Mouse (Mus musculus) liver, embryonic 16.5 days (tissue): ENCODE results near the gene Map2k6. TPM values are rescaled to one million over a fixed set of nuclear protein-coding genes. Genes with fewer than 3 reads are reported as not detected.
"Not testable (repeated sequence)": the region's sequence is repeated elsewhere in the genome, so short reads cannot be mapped to it uniquely, and the experiment has no call there.

Experiments
- ATAC-seq: fragments of 200-750 bp; cut with Nextera tagmentation; 2 replicates; pipeline ENCODE4 v1.8.0; 2017; ENCODE audit warnings: low read depth, mild to moderate bottlenecking, moderate number of reproducible peaks, moderate library complexity
- H3K27ac ChIP-seq: fragments of 300-500 bp; sonication (generic); 2 replicates; pipeline ENCODE4 v1.5.1; 2014; ENCODE audit warnings: mild to moderate bottlenecking, low read length
- H3K27me3 ChIP-seq: fragments of 300-500 bp; sonication (generic); 2 replicates; pipeline ENCODE4 v1.6.1; 2014; ENCODE audit warnings: low read depth, low read length, mixed read lengths; ENCODE audit not compliant: control insufficient read depth, insufficient read depth
- H3K36me3 ChIP-seq: fragments of 300-500 bp; sonication (generic); 2 replicates; pipeline ENCODE4 v1.6.1; 2014; ENCODE audit warnings: mild to moderate bottlenecking; ENCODE audit not compliant: control insufficient read depth, insufficient read depth
- H3K4me1 ChIP-seq: fragments of 300-500 bp; sonication (generic); 2 replicates; pipeline ENCODE4 v1.6.1; 2014; ENCODE audit warnings: low read depth, low read length, mixed read lengths; ENCODE audit not compliant: control insufficient read depth
- H3K4me2 ChIP-seq: fragments of 300-500 bp; sonication (generic); 2 replicates; pipeline ENCODE4 v1.6.1; 2014; ENCODE audit warnings: low read depth, low read length, mixed read lengths
- H3K4me3 ChIP-seq: fragments of 300-500 bp; sonication (generic); 2 replicates; pipeline ENCODE4 v1.5.1; 2014; ENCODE audit warnings: low read depth, mild to moderate bottlenecking, low read length
- H3K9ac ChIP-seq: fragments of 300-500 bp; sonication (generic); 2 replicates; pipeline ENCODE4 v1.6.1; 2014; ENCODE audit warnings: low read depth, low read length
- H3K9me3 ChIP-seq: fragments of 300-500 bp; sonication (generic); replicated peaks from 2 replicates; pipeline ENCODE4 v1.6.1; 2016; ENCODE audit warnings: low read length; ENCODE audit not compliant: control insufficient read depth
- WGBS: fragments of 180-500 bp; shearing (Covaris S2); extraction: QIAGEN DNeasy Blood & Tissue Kit; methylation state at CpG from one replicate; pipeline ENCODE4 v1.1.7; 2014; ENCODE audit not compliant: insufficient replicate concordance; 5-methylcytosine and 5-hydroxymethylcytosine counted together
- polyA plus RNA-seq: library from polyadenylated mRNA; unstranded; fragments of >200 nt; fragmentation: Nextera tagmentation; extraction: Ambion mirVana; gene quantifications from 2 replicates; pipeline ENCODE4 v1.2.1, GENCODE M21; 2015

Gene Map2k6
- 4.8 and 5.5 TPM in 2 replicates for polyA plus RNA-seq

- no peak within 1 kb of the TSS for H3K27ac ChIP-seq
- ATAC-seq: peak; percentile 90
- H3K4me2 ChIP-seq: peak within 1 kb of the TSS; percentile 68
- H3K27me3 ChIP-seq: no peaks in the 10 kb centered on the region
- no peaks in the 10 kb centered on the region for H3K9me3 ChIP-seq
- H3K4me3 ChIP-seq: peak within 1 kb of the TSS; percentile 58
- peaks cover 8% of the 10 kb centered on the region for H3K4me1 ChIP-seq
- peak within 1 kb of the TSS; percentile 35; the same call in 1 of the 2 replicates for H3K9ac ChIP-seq
- no peaks in the 10 kb centered on the region for H3K36me3 ChIP-seq
- 7% methylated on average over 20 of the region's 20 CpGs for WGBS
Measured at GRCm38 (mm10) chr11:110398553-110399239, at the start of gene Map2k6. Map2k6 (plus strand) TSS chr11:110399122.

- no peaks in the 10 kb centered on the region for H3K4me1 ChIP-seq
- H3K4me3 ChIP-seq: no peak overlapping the region
- no peaks in the 10 kb centered on the region for H3K36me3 ChIP-seq
- H3K27me3 ChIP-seq: no peaks in the 10 kb centered on the region
- H3K9me3 ChIP-seq: no peaks in the 10 kb centered on the region
- WGBS: 65% methylated on average over 9 of the region's 9 CpGs
- H3K4me2 ChIP-seq: no peak overlapping the region
- no peak overlapping the region for H3K9ac ChIP-seq
- no peak for ATAC-seq
- no peak overlapping the region for H3K27ac ChIP-seq
Measured at GRCm38 (mm10) chr11:110354261-110354660, 44.7 kb upstream of the Map2k6 start.

GRCm38 (mm10) chr11:110355131-110355530 is 43.8 kb upstream of the Map2k6 start:
- WGBS: 62% methylated on average over 9 of the region's 9 CpGs
- H3K27ac ChIP-seq, H3K36me3 ChIP-seq, H3K9me3 ChIP-seq, ATAC-seq, H3K4me3 ChIP-seq, H3K27me3 ChIP-seq, H3K4me1 ChIP-seq, H3K9ac ChIP-seq, H3K4me2 ChIP-seq: not testable (repeated sequence)

- no peak overlapping the region for H3K27ac ChIP-seq
- H3K27me3 ChIP-seq: no peaks in the 10 kb centered on the region
- WGBS: 54% methylated on average over 16 of the region's 16 CpGs
- no peaks in the 10 kb centered on the region for H3K9me3 ChIP-seq
- ATAC-seq: no peak
- H3K36me3 ChIP-seq: no peaks in the 10 kb centered on the region
- no peak overlapping the region for H3K4me3 ChIP-seq
- H3K4me1 ChIP-seq: no peaks in the 10 kb centered on the region
- H3K4me2 ChIP-seq: no peak overlapping the region
- H3K9ac ChIP-seq: no peak overlapping the region
Measured at GRCm38 (mm10) chr11:110357756-110358551, 41.0 kb upstream of the Map2k6 start.

- H3K9me3 ChIP-seq: no peaks in the 10 kb centered on the region
- 68% methylated on average over 3 of the region's 3 CpGs for WGBS
- H3K27ac ChIP-seq: no peak overlapping the region
- no peaks in the 10 kb centered on the region for H3K36me3 ChIP-seq
- no peak overlapping the region for H3K4me3 ChIP-seq
- H3K4me2 ChIP-seq: no peak overlapping the region
- H3K4me1 ChIP-seq: no peaks in the 10 kb centered on the region
- ATAC-seq: no peak
- H3K9ac ChIP-seq: no peak overlapping the region
- no peaks in the 10 kb centered on the region for H3K27me3 ChIP-seq
Measured at GRCm38 (mm10) chr11:110365016-110365415, 33.9 kb upstream of the Map2k6 start.

GRCm38 (mm10) chr11:110366902-110367301 is 32.0 kb upstream of the Map2k6 start:
- H3K9ac ChIP-seq: no peak overlapping the region
- no peaks in the 10 kb centered on the region for H3K27me3 ChIP-seq
- no peaks in the 10 kb centered on the region for H3K9me3 ChIP-seq
- no peak for ATAC-seq
- no peak overlapping the region for H3K4me2 ChIP-seq
- 53% methylated on average over 3 of the region's 3 CpGs for WGBS
- no peaks in the 10 kb centered on the region for H3K36me3 ChIP-seq
- H3K4me1 ChIP-seq: no peaks in the 10 kb centered on the region
- peak overlapping the region; percentile 52 for H3K27ac ChIP-seq
- H3K4me3 ChIP-seq: no peak overlapping the region

GRCm38 (mm10) chr11:110367638-110368037 is 31.3 kb upstream of the Map2k6 start:
- H3K9ac ChIP-seq: no peak overlapping the region
- H3K36me3 ChIP-seq: no peaks in the 10 kb centered on the region
- peak; percentile 85 for ATAC-seq
- H3K9me3 ChIP-seq: no peaks in the 10 kb centered on the region
- H3K27me3 ChIP-seq: no peaks in the 10 kb centered on the region
- 66% methylated on average over 13 of the region's 13 CpGs for WGBS
- no peak overlapping the region for H3K4me2 ChIP-seq
- H3K4me3 ChIP-seq: no peak overlapping the region
- H3K4me1 ChIP-seq: no peaks in the 10 kb centered on the region
- H3K27ac ChIP-seq: peak overlapping the region; percentile 52

GRCm38 (mm10) chr11:110369312-110370019 is 29.5 kb upstream of the Map2k6 start:
- Histone ChIP-seq H3K27me3 (no peaks in the 10 kb centered on the region), H3K9me3 (no peaks in the 10 kb centered on the region), H3K36me3 (no peaks in the 10 kb centered on the region), H3K27ac (no peak overlapping the region), H3K4me2 (peak overlapping the region; percentile 30), H3K4me1 (no peaks in the 10 kb centered on the region), H3K9ac (no peak overlapping the region), H3K4me3 (0 out of 2 replicates have a peak overlapping the region, but pooled peaks have one; percentile 2)
- ATAC-seq: no peak
- WGBS: 17% methylated on average over 15 of the region's 15 CpGs
